In the genomic region with DNA sequence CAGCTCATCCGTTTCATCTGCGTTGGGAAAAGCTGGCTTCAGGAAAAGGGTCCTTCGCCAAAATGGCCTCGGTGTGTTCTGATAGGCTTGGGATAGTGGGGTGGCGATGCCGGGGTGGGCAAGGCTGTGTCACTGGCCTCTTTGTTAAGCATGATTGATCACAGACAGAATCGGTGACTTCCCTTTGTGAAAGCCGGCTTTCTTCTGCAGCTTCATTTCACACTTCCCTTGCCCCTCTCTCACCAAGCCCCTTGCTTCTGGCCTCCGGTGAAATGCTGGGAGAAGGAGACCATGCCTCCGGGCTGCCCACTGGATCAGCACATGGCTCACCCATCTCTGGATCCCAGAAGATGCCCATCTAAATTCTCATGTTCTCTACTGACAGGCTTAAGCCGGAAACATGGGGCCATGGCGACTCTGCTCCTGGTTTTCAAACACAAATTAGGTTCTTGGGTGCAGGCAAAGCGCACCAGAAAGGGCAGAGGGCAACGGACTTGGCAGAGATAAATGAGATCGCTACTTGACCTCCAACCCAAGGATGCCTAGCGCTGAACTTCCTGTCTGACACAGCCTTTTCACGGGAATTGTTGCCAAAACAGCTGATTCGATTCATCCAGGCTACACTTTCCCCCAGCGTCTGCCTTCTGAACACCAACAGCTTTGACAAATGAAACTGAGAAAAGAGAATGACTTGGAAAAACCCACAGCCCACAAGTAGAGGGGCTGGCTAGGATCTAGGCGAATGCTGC, we compare ENCODE assay signal across 9 mouse cellular contexts.
DNase-seq lines count a peak whose midpoint lies in the region; ATAC-seq lines count a peak whose summit lies in the region.
"Had no signal": no experiment of that assay in that cellular context is flagged by ENCODE, and none has a peak within 500 bp of the region (broad histone marks: within the 10 kb centered on the region; RNA-seq: fewer than 3 reads in every experiment).

No protein-coding gene starts in this region.

- 0 out of 2 replicates have a peak overlapping the region, but pooled peaks have one; percentile 2 for H3K4me2 ChIP-seq in heart, embryonic 16.5 days (ENCODE audit: low read depth, low read length)
- H3K4me2 ChIP-seq in hindbrain, embryonic 11.5 days (replicated peaks; ENCODE audit: low read depth, low read length): peak overlapping the region; percentile 17; the same call in 1 of the 2 replicates
- peak overlapping the region; percentile 48 for H3K4me2 ChIP-seq in neural tube, embryonic 15.5 days

- no peak overlapping the region for H3K27ac ChIP-seq in heart, embryonic 16.5 days (ENCODE audit: low read length)
- peak overlapping the region; percentile 76 for H3K27ac ChIP-seq in hindbrain, embryonic 11.5 days (ENCODE audit: low read depth, low read length)
- peak overlapping the region; percentile 70 for H3K27ac ChIP-seq in neural tube, embryonic 15.5 days (replicated peaks)
- H3K27ac ChIP-seq: macrophage had no signal

- no peak overlapping the region for H3K9ac ChIP-seq in heart, embryonic 16.5 days (ENCODE audit: low read length)
- H3K9ac ChIP-seq in hindbrain, embryonic 11.5 days (ENCODE audit: low read depth, low read length): peak overlapping the region; percentile 25; the same call in 1 of the 2 replicates
- no peak overlapping the region for H3K9ac ChIP-seq in neural tube, embryonic 15.5 days (replicated peaks)

- ATAC-seq in heart, embryonic 16.5 days (replicated peaks; ENCODE audit: extremely low read depth, insufficient read depth, low FRiP score): no peak
- ATAC-seq in hindbrain, embryonic 11.5 days (ENCODE audit: low FRiP score): peak; percentile 93
- ATAC-seq in neural tube, embryonic 15.5 days (ENCODE audit: low FRiP score): peak; percentile 56

- DNase-seq in heart, adult 9 months (ENCODE audit: low spot score in 2 of 2): no peak
- peak; percentile 82 for DNase-seq in hindbrain, embryonic 11.5 days (ENCODE audit: low spot score)
- DNase-seq in lung, adult 18-20 months: peak; percentile 4 to 10
- no peak for DNase-seq in urinary bladder, postnatal 36 days (ENCODE audit: low spot score in 2 of 2)
- DNase-seq in gastrocnemius, postnatal 10 days: no peak
- no peak for DNase-seq in gastrocnemius, postnatal 36 days

- H3K4me1 ChIP-seq in heart, embryonic 16.5 days (ENCODE audit: control insufficient read depth, insufficient read depth, low read length): no peaks in the 10 kb centered on the region
- H3K4me1 ChIP-seq in hindbrain, embryonic 11.5 days (replicated peaks; ENCODE audit: control insufficient read depth, insufficient read depth, low read length): no peaks in the 10 kb centered on the region
- H3K4me1 ChIP-seq in neural tube, embryonic 15.5 days: peaks cover 23% of the 10 kb centered on the region

- H3K27me3 ChIP-seq in heart, embryonic 16.5 days (ENCODE audit: control insufficient read depth, insufficient read depth, low read length): no peaks in the 10 kb centered on the region
- no peaks in the 10 kb centered on the region for H3K27me3 ChIP-seq in hindbrain, embryonic 11.5 days (ENCODE audit: control insufficient read depth, insufficient read depth, low read length)
- H3K27me3 ChIP-seq in neural tube, embryonic 15.5 days (replicated peaks): no peaks in the 10 kb centered on the region

- WGBS in heart, embryonic 16.5 days: 41% methylated on average over 20 of the region's 20 CpGs
- WGBS in hindbrain, embryonic 11.5 days: 9% methylated on average over 20 of the region's 20 CpGs
- WGBS in neural tube, embryonic 15.5 days: 7% methylated on average over 20 of the region's 20 CpGs

- no peaks in the 10 kb centered on the region for H3K36me3 ChIP-seq in heart, embryonic 16.5 days (ENCODE audit: control insufficient read depth, insufficient read depth)
- H3K36me3 ChIP-seq in hindbrain, embryonic 11.5 days (ENCODE audit: control insufficient read depth, insufficient read depth, low read length): no peaks in the 10 kb centered on the region
- no peaks in the 10 kb centered on the region for H3K36me3 ChIP-seq in neural tube, embryonic 15.5 days

- intact Hi-C loops in gastrocnemius, postnatal 36 days (cut with DNase I): loop anchor here (5.0 to 10.0 kb wide), 4 partner anchors 113 to 657 kb away; no protein-coding TSS in a partner anchor

- no peak overlapping the region for H3K4me3 ChIP-seq in heart, embryonic 16.5 days (ENCODE audit: low read length)
- H3K4me3 ChIP-seq in hindbrain, embryonic 11.5 days (ENCODE audit: low read depth, low read length): no peak overlapping the region
- H3K4me3 ChIP-seq in neural tube, embryonic 15.5 days (replicated peaks): 0 out of 2 replicates have a peak overlapping the region, but pooled peaks have one; percentile 10

- H3K9me3 ChIP-seq in heart, embryonic 16.5 days (replicated peaks; ENCODE audit: control insufficient read depth, low read length): no peaks in the 10 kb centered on the region
- H3K9me3 ChIP-seq in hindbrain, embryonic 11.5 days (ENCODE audit: control insufficient read depth, low read length): no peaks in the 10 kb centered on the region
- H3K9me3 ChIP-seq in neural tube, embryonic 15.5 days (replicated peaks): no peaks in the 10 kb centered on the region

Comparison
In these comparisons a context has a peak if more than half of its experiments do, and no peak if none do; other contexts are left out.
1. DNase-seq: peak in hindbrain, embryonic 11.5 days (single experiment) and lung, adult 18-20 months (2 of 2); none in heart, adult 9 months (0 of 2), urinary bladder, postnatal 36 days (0 of 2), gastrocnemius, postnatal 10 days (single experiment) and gastrocnemius, postnatal 36 days (0 of 2).
2. Peak in every context shown above with its lines, with median percentiles within 50 percentile points of each other: H3K4me2 ChIP-seq.